In the genomic region with DNA sequence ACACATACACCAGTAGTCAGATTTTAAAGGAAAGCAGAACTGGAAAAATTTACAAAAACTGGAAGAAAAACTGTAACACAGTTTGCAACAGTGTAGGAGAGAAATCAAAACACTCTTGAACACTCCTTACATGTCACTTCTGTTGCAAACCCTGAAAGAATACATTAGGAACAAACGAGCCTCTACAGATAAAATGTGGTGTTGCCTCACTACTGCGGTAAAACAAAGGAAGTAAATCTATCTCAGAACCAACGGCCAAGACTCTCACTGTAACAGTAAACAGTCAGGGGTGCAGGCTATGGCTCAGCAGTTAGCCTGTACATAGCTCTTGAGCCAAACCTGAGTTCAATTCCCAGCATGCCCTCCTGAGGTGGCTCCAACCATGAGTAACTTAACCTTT, we compare ENCODE assay signal across 27 mouse cellular contexts. TPM values are rescaled to one million over a fixed set of nuclear protein-coding genes. Genes with fewer than 3 reads are reported as not detected.
DNase-seq lines count a peak whose midpoint lies in the region; ATAC-seq and TF ChIP-seq lines count a peak whose summit lies in the region.
"Had no signal": no experiment of that assay in that cellular context is flagged by ENCODE, and none has a peak within 500 bp of the region (broad histone marks: within the 10 kb centered on the region; RNA-seq: fewer than 3 reads in every experiment).

No protein-coding gene starts in this region.

- H3K9me3 ChIP-seq in megakaryocyte, embryonic 14.5 days = no peaks in the 10 kb centered on the region
- no peaks in the 10 kb centered on the region for H3K9me3 ChIP-seq in lung, postnatal 0 days (ENCODE audit: low read length)
- H3K9me3 ChIP-seq: embryonic facial prominence, embryonic 15.5 days; heart, embryonic 13.5 days; hindbrain, embryonic 12.5 days; limb, embryonic 15.5 days; liver, embryonic 15.5 days; neural tube, embryonic 15.5 days had no signal

- no peak overlapping the region for H3K9ac ChIP-seq in lung, postnatal 0 days (replicated peaks; ENCODE audit: low read depth)
- H3K9ac ChIP-seq: embryonic facial prominence, embryonic 15.5 days; heart, embryonic 13.5 days; hindbrain, embryonic 12.5 days; limb, embryonic 15.5 days; liver, embryonic 15.5 days; neural tube, embryonic 15.5 days had no signal

- no peak overlapping the region for H3K4me3 ChIP-seq in thymus, adult 2 months (ENCODE audit: control insufficient read depth, insufficient read depth, low read length)
- no peak overlapping the region for H3K4me3 ChIP-seq in bone marrow, adult 2 months (replicated peaks; ENCODE audit: control insufficient read depth, low read depth, low read length)
- H3K4me3 ChIP-seq in megakaryocyte, embryonic 14.5 days (replicated peaks) = peak overlapping the region; percentile 67
- no peak overlapping the region for H3K4me3 ChIP-seq in gastrocnemius, adult 2 months
- H3K4me3 ChIP-seq in lung, postnatal 0 days (ENCODE audit: low read depth, low read length) = no peak overlapping the region
- H3K4me3 ChIP-seq: embryonic facial prominence, embryonic 15.5 days; heart, embryonic 13.5 days; hindbrain, embryonic 12.5 days; limb, embryonic 15.5 days; liver, embryonic 15.5 days; neural tube, embryonic 15.5 days had no signal

- H3K4me1 ChIP-seq in thymus, adult 2 months (replicated peaks; ENCODE audit: control insufficient read depth, insufficient read depth, low read length) = peaks cover 34% of the 10 kb centered on the region
- H3K4me1 ChIP-seq in bone marrow, adult 2 months (ENCODE audit: control insufficient read depth, insufficient read depth, low read length) = peaks cover 14% of the 10 kb centered on the region
- peaks cover 43% of the 10 kb centered on the region for H3K4me1 ChIP-seq in megakaryocyte, embryonic 14.5 days
- H3K4me1 ChIP-seq in lung, postnatal 0 days (ENCODE audit: insufficient read depth, low read depth, low read length) = no peaks in the 10 kb centered on the region
- H3K4me1 ChIP-seq: hindbrain, embryonic 12.5 days had no signal

- intact Hi-C loops in gastrocnemius, adult 2 months (cut with DNase I) = no loop called here

- no peak for ATAC-seq in lung, postnatal 0 days
- ATAC-seq: forebrain, embryonic 14.5 days; midbrain, embryonic 16.5 days had no signal

- DNase-seq in thymus, adult 2 months = no peak
- DNase-seq in thymus, postnatal 0 days (ENCODE audit: low spot score) = no peak
- DNase-seq in urinary bladder, postnatal 14 days (ENCODE audit: low spot score) = no peak
- DNase-seq in gastrocnemius, adult 2 months = no peak
- DNase-seq in lung, postnatal 0 days (ENCODE audit: low spot score) = no peak
- DNase-seq: adrenal gland, adult 2 months; B cell, adult 2 months; cerebellum, adult 2 months; cerebellum, postnatal 36 days; heart, adult 18-20 months; heart, postnatal 14 days; kidney, adult 18-20 months; kidney, postnatal 4 days; layer of hippocampus, adult 9-11 months; left cerebral cortex, postnatal 4 days; lung, postnatal 10 days had no signal

- peak overlapping the region; percentile 57 for H3K27ac ChIP-seq in thymus, adult 2 months (ENCODE audit: control insufficient read depth, insufficient read depth, low read length)
- peak overlapping the region; percentile 76; the same call in 1 of the 2 replicates for H3K27ac ChIP-seq in bone marrow, adult 2 months (ENCODE audit: control insufficient read depth, insufficient read depth, low read depth, low read length, poor library complexity)
- H3K27ac ChIP-seq in gastrocnemius, adult 2 months = no peak overlapping the region
- no peak overlapping the region for H3K27ac ChIP-seq in lung, postnatal 0 days (ENCODE audit: low read length)
- H3K27ac ChIP-seq: embryonic facial prominence, embryonic 15.5 days; heart, embryonic 13.5 days; hindbrain, embryonic 12.5 days; limb, embryonic 15.5 days; neural tube, embryonic 15.5 days; stomach, postnatal 0 days had no signal

- 3% methylated on average over 3 of the region's 3 CpGs for WGBS in thymus, adult 2 months
- WGBS in bone marrow, adult 2 months = 3% methylated on average over 3 of the region's 3 CpGs
- WGBS in lung, postnatal 0 days = 45% methylated on average over 3 of the region's 3 CpGs

- no peak overlapping the region for H3K4me2 ChIP-seq in lung, postnatal 0 days (replicated peaks; ENCODE audit: low read depth, low read length)
- H3K4me2 ChIP-seq: embryonic facial prominence, embryonic 15.5 days; heart, embryonic 13.5 days; hindbrain, embryonic 12.5 days; limb, embryonic 15.5 days; liver, embryonic 15.5 days; neural tube, embryonic 15.5 days had no signal

- no peak for TF ChIP-seq POLR2A in thymus, adult 2 months (IDR thresholded peaks at IDR 0.05; ENCODE audit: control insufficient read depth, extremely low read depth, insufficient read depth, low read length, poor library complexity)
- no peak for TF ChIP-seq POLR2A in bone marrow, adult 2 months (IDR thresholded peaks at IDR 0.05; ENCODE audit: borderline replicate concordance, control insufficient read depth, low read depth, low read length)

- TF ChIP-seq EP300 in lung, postnatal 0 days (IDR thresholded peaks at IDR 0.05) = no peak

- peaks cover 8% of the 10 kb centered on the region for H3K36me3 ChIP-seq in thymus, adult 2 months (ENCODE audit: control insufficient read depth, insufficient read depth, low read length)
- H3K36me3 ChIP-seq in megakaryocyte, embryonic 14.5 days (replicated peaks; ENCODE audit: low read length) = peaks cover 83% of the 10 kb centered on the region
- peaks cover 6% of the 10 kb centered on the region; the same call in 1 of the 2 replicates for H3K36me3 ChIP-seq in lung, postnatal 0 days (ENCODE audit: insufficient read depth, low read length)

- no peaks in the 10 kb centered on the region for H3K27me3 ChIP-seq in thymus, adult 2 months (ENCODE audit: control insufficient read depth, insufficient read depth, low read length)
- peaks cover 1% of the 10 kb centered on the region for H3K27me3 ChIP-seq in megakaryocyte, embryonic 14.5 days (replicated peaks)
- no peaks in the 10 kb centered on the region for H3K27me3 ChIP-seq in lung, postnatal 0 days (replicated peaks; ENCODE audit: insufficient read depth, low read length)
- H3K27me3 ChIP-seq: embryonic facial prominence, embryonic 15.5 days; heart, embryonic 13.5 days; hindbrain, embryonic 12.5 days; limb, embryonic 15.5 days; liver, embryonic 15.5 days; neural tube, embryonic 15.5 days had no signal

- no peak for TF ChIP-seq CTCF in thymus, adult 2 months (IDR thresholded peaks at IDR 0.05; ENCODE audit: borderline replicate concordance, control insufficient read depth, extremely low read depth, insufficient read depth, low read length, poor library complexity)
- no peak for TF ChIP-seq CTCF in bone marrow, adult 2 months (IDR thresholded peaks at IDR 0.05; ENCODE audit: control insufficient read depth, insufficient read depth, low read length)
- no peak for TF ChIP-seq CTCF in gastrocnemius, adult 2 months (IDR thresholded peaks at IDR 0.05)
- no peak for TF ChIP-seq CTCF in lung, postnatal 0 days (IDR thresholded peaks at IDR 0.05)

RNA-seq across cellular contexts. Expression of a gene that starts 7.3 kb away (rescaled TPM):
- 93.6 and 102 TPM in 2 replicates for polyA plus RNA-seq in thymus, adult 2 months (2012; rRNA removed)
- polyA plus RNA-seq in thymus, postnatal 0 days (2015; fragmentation: Nextera tagmentation; extraction: Ambion mirVana) = 28.4 and 32.8 TPM in 2 replicates
- polyA plus RNA-seq in bone marrow, adult 2 months (2011; ENCODE audit: insufficient read depth, insufficient read length, low replicate concordance, missing spikeins) = 66.5 and 109 TPM in 2 replicates
- polyA plus RNA-seq in megakaryocyte, embryonic 14.5 days (2012; ENCODE audit: insufficient read depth, low replicate concordance) = 16.7 and 34.3 TPM in 2 replicates
- total RNA-seq in gastrocnemius, adult 2 months (2021) = 1 to 10 TPM; 9.3 to 9.4 TPM
- 15.9 and 18.2 TPM in 2 replicates for polyA plus RNA-seq in lung, postnatal 0 days (2015; fragmentation: Nextera tagmentation; extraction: Ambion mirVana)

RNA-seq across cellular contexts. Expression of a gene that starts 8.1 kb away (rescaled TPM):
- 38.2 and 46.5 TPM in 2 replicates for polyA plus RNA-seq in thymus, adult 2 months (2012; rRNA removed)
- polyA plus RNA-seq in thymus, postnatal 0 days (2015; fragmentation: Nextera tagmentation; extraction: Ambion mirVana) = 2.7 and 3.1 TPM in 2 replicates
- 7.2 and 13.9 TPM in 2 replicates for polyA plus RNA-seq in bone marrow, adult 2 months (2011; ENCODE audit: insufficient read depth, insufficient read length, low replicate concordance, missing spikeins)
- 4.8 and 8.9 TPM in 2 replicates for polyA plus RNA-seq in megakaryocyte, embryonic 14.5 days (2012; ENCODE audit: insufficient read depth, low replicate concordance)
- 1 to 10 TPM; 5.5 to 6.1 TPM for total RNA-seq in gastrocnemius, adult 2 months (2021)
- polyA plus RNA-seq in lung, postnatal 0 days (2015; fragmentation: Nextera tagmentation; extraction: Ambion mirVana) = 1.6 and 2.2 TPM in 2 replicates

RNA-seq across cellular contexts. Expression of a gene that starts 24.6 kb away (rescaled TPM):
- polyA plus RNA-seq in thymus, adult 2 months (2012; rRNA removed) = 332 and 343 TPM in 2 replicates
- polyA plus RNA-seq in thymus, postnatal 0 days (2015; fragmentation: Nextera tagmentation; extraction: Ambion mirVana) = 16.7 and 17.5 TPM in 2 replicates
- polyA plus RNA-seq in bone marrow, adult 2 months (2011; ENCODE audit: insufficient read depth, insufficient read length, low replicate concordance, missing spikeins) = 53.6 and 56.8 TPM in 2 replicates
- 55.6 and 120 TPM in 2 replicates for polyA plus RNA-seq in megakaryocyte, embryonic 14.5 days (2012; ENCODE audit: insufficient read depth, low replicate concordance)
- 10 to 100 TPM; 74.1 to 77.4 TPM for total RNA-seq in gastrocnemius, adult 2 months (2021)
- 6.7 and 6.8 TPM in 2 replicates for polyA plus RNA-seq in lung, postnatal 0 days (2015; fragmentation: Nextera tagmentation; extraction: Ambion mirVana)

RNA-seq across cellular contexts. Expression of a gene that starts 33.6 kb away (rescaled TPM):
- 5.6 and 5.7 TPM in 2 replicates for polyA plus RNA-seq in thymus, adult 2 months (2012; rRNA removed)
- 1.5 and 1.9 TPM in 2 replicates for polyA plus RNA-seq in thymus, postnatal 0 days (2015; fragmentation: Nextera tagmentation; extraction: Ambion mirVana)
- polyA plus RNA-seq in bone marrow, adult 2 months (2011; ENCODE audit: insufficient read depth, insufficient read length, low replicate concordance, missing spikeins) = 7.8 and 16.8 TPM in 2 replicates
- polyA plus RNA-seq in megakaryocyte, embryonic 14.5 days (2012; ENCODE audit: insufficient read depth, low replicate concordance) = 141 and 174 TPM in 2 replicates
- total RNA-seq in gastrocnemius, adult 2 months (2021) = under 1 TPM; 0.08 to 0.13 TPM
- polyA plus RNA-seq in lung, postnatal 0 days (2015; fragmentation: Nextera tagmentation; extraction: Ambion mirVana) = 0.98 and 1.4 TPM in 2 replicates

RNA-seq across cellular contexts. Expression of a gene that starts 37.5 kb away (rescaled TPM):
- polyA plus RNA-seq in thymus, adult 2 months (2012; rRNA removed) = 59.4 and 60.4 TPM in 2 replicates
- polyA plus RNA-seq in thymus, postnatal 0 days (2015; fragmentation: Nextera tagmentation; extraction: Ambion mirVana) = 4.5 and 6.4 TPM in 2 replicates
- 6.8 and 14.6 TPM in 2 replicates for polyA plus RNA-seq in bone marrow, adult 2 months (2011; ENCODE audit: insufficient read depth, insufficient read length, low replicate concordance, missing spikeins)
- 44.8 and 66.8 TPM in 2 replicates for polyA plus RNA-seq in megakaryocyte, embryonic 14.5 days (2012; ENCODE audit: insufficient read depth, low replicate concordance)
- 1 to 10 TPM; 5.4 to 7.4 TPM for total RNA-seq in gastrocnemius, adult 2 months (2021)
- 8.7 and 10.3 TPM in 2 replicates for polyA plus RNA-seq in lung, postnatal 0 days (2015; fragmentation: Nextera tagmentation; extraction: Ambion mirVana)

Comparison
In these comparisons a context has a peak if more than half of its experiments do, and no peak if none do; other contexts are left out.
1. H3K27ac ChIP-seq: peak in thymus, adult 2 months (single experiment) and bone marrow, adult 2 months (single experiment); none in gastrocnemius, adult 2 months (single experiment) and lung, postnatal 0 days (single experiment).